Mouse (Mus musculus): ENCODE data around the gene Phip.
A peak's percentile ranks its signal among the peaks of the same experiment; 100 is the strongest.

Phip gene

GRCm38 (mm10) chr9:82975342-82976215, at the start of gene Phip:
TSS of gene Phip (minus strand) at chr9:82975516.
- peak; percentile 93 for DNase-seq (ENCODE audit: low spot score)

- DNase-seq (ENCODE audit: low spot score) = no peak
These were observed 48.4 kb upstream of the Phip start for GRCm38 (mm10) chr9:83023724-83024123.

- no peak for DNase-seq (ENCODE audit: low spot score)
These were observed 39.2 kb upstream of the Phip start for GRCm38 (mm10) chr9:83014516-83014915.

- no peak for DNase-seq (ENCODE audit: low spot score)
These were observed 33.0 kb upstream of the Phip start for GRCm38 (mm10) chr9:83008306-83008705.

- DNase-seq (ENCODE audit: low spot score) = no peak
These were observed 26.0 kb upstream of the Phip start for GRCm38 (mm10) chr9:83001342-83001741.

GRCm38 (mm10) chr9:82997765-82998500, 22.6 kb upstream of the Phip start:
- DNase-seq (ENCODE audit: low spot score) = no peak

GRCm38 (mm10) chr9:82976936-82977335, 1.6 kb upstream of the Phip start:
- DNase-seq (ENCODE audit: low spot score) = peak; percentile 69

GRCm38 (mm10) chr9:82976219-82976618, 903 bp upstream of the Phip start:
- peak; percentile 60 for DNase-seq (ENCODE audit: low spot score)

- DNase-seq (ENCODE audit: low spot score) = no peak
These were observed 364 bp downstream of the Phip start for GRCm38 (mm10) chr9:82974962-82975341.

- DNase-seq (ENCODE audit: low spot score) = peak; percentile 95
These were observed 992 bp downstream of the Phip start for GRCm38 (mm10) chr9:82974187-82974861.

- peak; percentile 42 for DNase-seq (ENCODE audit: low spot score)
These were observed 1.9 kb downstream of the Phip start for GRCm38 (mm10) chr9:82973321-82973892.

- DNase-seq (ENCODE audit: low spot score) = no peak
These were observed 3.9 kb downstream of the Phip start for GRCm38 (mm10) chr9:82971433-82971832.

GRCm38 (mm10) chr9:82967076-82967621, 8.2 kb downstream of the Phip start:
- DNase-seq (ENCODE audit: low spot score) = no peak

- no peak for DNase-seq (ENCODE audit: low spot score)
These were observed 11.3 kb downstream of the Phip start for GRCm38 (mm10) chr9:82963981-82964380.

GRCm38 (mm10) chr9:82961352-82961751, 14.0 kb downstream of the Phip start:
- DNase-seq (ENCODE audit: low spot score) = no peak

- DNase-seq (ENCODE audit: low spot score) = peak; percentile 21
These were observed 20.0 kb downstream of the Phip start for GRCm38 (mm10) chr9:82955267-82955666.

- DNase-seq (ENCODE audit: low spot score) = no peak
These were observed 23.0 kb downstream of the Phip start for GRCm38 (mm10) chr9:82952330-82952729.

GRCm38 (mm10) chr9:82951435-82952004, 23.8 kb downstream of the Phip start:
- DNase-seq (ENCODE audit: low spot score) = no peak

- DNase-seq (ENCODE audit: low spot score) = no peak
These were observed 68.1 kb downstream of the Phip start for GRCm38 (mm10) chr9:82907246-82907645.

- no peak for DNase-seq (ENCODE audit: low spot score)
These were observed 86.7 kb downstream of the Phip start for GRCm38 (mm10) chr9:82888645-82889044.

- DNase-seq (ENCODE audit: low spot score) = peak; percentile 43
These were observed 91.1 kb downstream of the Phip start for GRCm38 (mm10) chr9:82884177-82884576.

GRCm38 (mm10) chr9:82877078-82877477, 98.2 kb downstream of the Phip start:
- no peak for DNase-seq (ENCODE audit: low spot score)
